Mouse (Mus musculus) adrenal gland, postnatal 0 days (tissue): ENCODE results near the gene Pth. TPM values are rescaled to one million over a fixed set of nuclear protein-coding genes. Genes with fewer than 3 reads are reported as not detected.

Source experiments
- polyA plus RNA-seq: library from polyadenylated mRNA; unstranded; fragments of >200 nt; fragmentation: Nextera tagmentation; extraction: Ambion mirVana; gene quantifications from 2 replicates; pipeline ENCODE4 v1.2.1, GENCODE M21; 2015

The Pth gene
- not detected in 2 replicates for polyA plus RNA-seq

DNA sequence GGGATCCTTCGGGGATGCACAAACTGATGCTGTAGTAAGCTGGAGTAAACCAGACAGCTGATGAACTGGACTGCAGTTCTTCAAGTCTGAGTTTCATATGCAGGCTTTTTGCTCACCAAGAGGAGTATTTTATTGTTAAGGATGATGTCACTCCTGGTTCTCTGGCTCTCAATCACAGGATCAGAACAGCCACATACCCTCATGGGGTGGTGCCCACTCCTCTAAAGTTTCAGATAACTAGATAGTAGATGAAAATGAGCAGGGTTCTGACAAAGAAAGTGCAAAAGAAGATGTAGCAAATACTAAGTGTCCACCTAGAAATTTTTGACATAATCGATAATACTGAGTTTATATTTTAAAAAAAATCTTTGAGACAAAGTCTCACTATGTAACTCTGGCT is at the start of gene Pth:
TSS of gene Pth (minus strand) at position 101 of the 400 bp plus-strand sequence.

DNA sequence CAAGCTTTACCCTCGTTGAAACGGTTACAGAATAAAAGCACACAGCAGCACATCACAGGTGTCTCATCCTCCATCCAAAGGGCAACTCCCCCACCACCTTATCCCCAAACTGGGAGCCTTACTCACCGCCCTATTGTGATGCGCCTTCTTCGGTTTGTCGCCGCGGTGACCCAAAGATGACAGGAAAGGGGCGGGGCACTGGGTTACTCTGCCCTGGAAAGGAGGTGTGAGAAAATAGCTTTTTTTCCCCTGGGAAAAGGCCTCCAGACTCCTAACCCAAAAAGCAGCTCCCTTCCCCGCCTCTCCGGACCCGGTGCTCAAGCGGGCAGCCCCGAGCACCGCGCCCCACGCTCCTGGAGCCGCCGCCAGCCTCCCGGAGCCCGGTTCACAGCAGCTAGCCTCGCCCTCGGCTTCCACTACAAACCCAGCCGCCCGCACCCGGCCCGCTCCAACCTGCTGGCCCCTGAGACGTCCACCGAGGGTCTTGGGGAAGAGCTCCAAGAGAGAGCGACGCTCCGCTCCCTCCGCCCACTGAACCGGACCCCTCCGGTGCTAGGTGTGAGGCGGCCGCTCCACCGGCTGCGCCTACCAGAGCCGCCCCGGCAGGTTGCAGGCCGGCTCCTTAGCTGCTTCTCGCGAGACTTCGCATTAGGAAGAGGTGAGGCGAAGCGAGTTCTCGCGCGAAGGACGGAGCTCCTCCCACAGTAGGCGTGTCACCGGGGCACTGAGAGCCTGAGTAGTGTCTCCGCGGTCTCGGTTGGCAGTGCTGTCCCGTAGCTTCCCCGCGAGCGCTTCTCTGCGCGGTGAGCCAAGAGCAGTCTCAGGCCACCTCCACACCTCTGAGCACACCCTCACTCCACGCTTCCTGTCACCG is 19.4 kb downstream of the Pth start, which contains the start of gene Btbd10:
TSS of gene Btbd10 (minus strand) at position 647 of the 874 bp plus-strand sequence.

Other genes starting within 250 kb of the Pth start
- gene Arntl, start 181.1 kb downstream of the Pth start, polyA plus RNA-seq = 8.8 and 12.9 TPM in 2 replicates
- 14.7 and 15.9 TPM in 2 replicates for gene Btbd10, start 19.2 kb downstream of the Pth start, polyA plus RNA-seq
- gene Far1, start 125.3 kb upstream of the Pth start, polyA plus RNA-seq = 32.7 and 33.0 TPM in 2 replicates